Mouse (Mus musculus) kidney, postnatal 25 days (tissue): Measurements from ENCODE around the gene Perm1.

Experiments used
- DNase-seq, 2 experiments: peaks; one replicate each; pipeline ENCODE4 v3.0.0; 2021; ENCODE audit warnings: mixed read lengths in 2 of 2

Perm1 gene

DNA sequence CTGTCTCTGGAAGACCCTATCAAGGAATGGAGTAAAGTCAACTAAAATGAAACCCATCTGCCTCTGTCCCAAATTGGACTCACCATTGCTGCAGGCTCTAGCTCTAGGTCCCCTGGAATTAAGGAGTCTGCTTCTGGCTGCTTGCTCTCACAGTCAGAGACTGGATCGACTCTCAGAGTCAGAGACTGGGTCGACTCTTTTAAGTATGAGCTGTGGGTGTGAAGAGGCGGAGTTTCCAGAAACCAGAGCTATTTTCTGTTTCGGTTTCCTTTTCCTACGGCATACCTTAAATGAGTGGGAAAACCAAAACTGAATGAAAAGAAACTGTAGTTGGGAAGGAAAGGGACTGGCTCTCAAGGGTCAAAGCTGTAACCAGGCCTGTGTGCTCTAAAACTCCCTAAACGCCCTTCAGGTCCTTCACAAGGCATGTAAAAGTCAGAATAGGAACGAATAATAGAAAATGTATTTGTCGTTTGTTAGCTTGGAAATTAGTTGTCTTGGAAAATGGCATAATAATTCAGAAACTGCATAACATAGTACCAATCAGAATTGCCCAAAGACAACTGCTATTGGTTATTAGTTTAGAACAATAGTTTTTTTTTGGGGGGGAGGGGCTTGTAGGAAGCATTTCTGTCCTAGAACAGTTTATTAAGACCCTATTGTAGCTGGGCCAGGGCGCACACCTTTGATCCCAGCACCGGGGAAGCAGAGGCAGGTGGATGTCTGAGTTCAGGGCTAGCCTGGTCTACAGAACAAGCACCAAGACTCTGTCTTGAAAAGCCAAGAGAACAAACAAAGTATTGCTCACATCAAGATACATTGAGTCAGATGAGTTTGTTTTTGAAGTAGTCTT is 14.8 kb upstream of the Perm1 start, which contains the start of gene Isg15:
Gene Isg15, minus strand, starts transcription at position 196 of the 853 bp plus-strand sequence.
- DNase-seq, result peak; percentile 35 to 36

DNA sequence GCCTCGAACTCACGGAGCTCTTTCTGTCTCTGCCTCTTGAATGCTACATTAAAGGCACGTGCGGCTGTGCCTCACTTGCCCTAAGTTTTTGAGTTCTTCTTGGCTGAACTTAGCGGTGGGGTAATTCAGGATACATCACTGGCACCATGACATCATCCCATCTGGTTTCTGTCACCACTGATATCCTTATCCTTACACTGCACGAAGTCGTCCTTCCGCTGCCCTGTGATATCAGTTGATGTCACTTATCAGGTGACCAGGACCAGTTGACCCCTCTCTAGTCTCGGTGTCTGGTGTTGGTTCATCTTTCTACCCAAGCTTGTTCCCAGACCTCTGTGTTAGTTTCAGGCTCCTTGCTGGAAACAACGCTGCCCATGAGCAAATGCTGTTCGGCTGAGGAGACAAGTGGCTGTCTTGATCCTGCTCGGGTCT is 13.2 kb upstream of the Perm1 start:
- peak in 1 of 2 experiments; percentile 25 for DNase-seq

DNA sequence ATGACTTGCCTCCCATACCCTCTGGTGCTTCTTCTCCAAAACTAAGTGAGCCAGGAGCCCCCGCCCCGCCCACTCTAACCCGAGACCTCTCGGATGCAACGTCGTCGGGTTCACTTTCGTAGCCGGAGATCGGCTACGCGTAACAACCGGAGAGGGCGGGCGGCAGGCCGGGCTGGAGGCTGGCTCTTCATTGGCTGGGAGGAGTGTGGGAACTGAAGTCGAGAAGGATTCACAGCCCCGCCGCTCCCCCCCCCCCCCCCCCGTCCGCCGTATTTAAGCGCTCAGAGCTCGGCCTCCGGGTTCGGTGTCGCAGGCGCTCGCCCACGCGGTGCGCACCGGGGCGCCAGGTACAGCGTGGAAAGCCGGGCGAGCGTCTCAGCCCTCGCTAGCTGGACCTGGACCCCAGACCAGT is 12.7 kb upstream of the Perm1 start, which contains the start of gene AW011738:
Gene AW011738, plus strand, starts transcription at position 304 of the 412 bp plus-strand sequence.
- peak; percentile 82 to 90 for DNase-seq

DNA sequence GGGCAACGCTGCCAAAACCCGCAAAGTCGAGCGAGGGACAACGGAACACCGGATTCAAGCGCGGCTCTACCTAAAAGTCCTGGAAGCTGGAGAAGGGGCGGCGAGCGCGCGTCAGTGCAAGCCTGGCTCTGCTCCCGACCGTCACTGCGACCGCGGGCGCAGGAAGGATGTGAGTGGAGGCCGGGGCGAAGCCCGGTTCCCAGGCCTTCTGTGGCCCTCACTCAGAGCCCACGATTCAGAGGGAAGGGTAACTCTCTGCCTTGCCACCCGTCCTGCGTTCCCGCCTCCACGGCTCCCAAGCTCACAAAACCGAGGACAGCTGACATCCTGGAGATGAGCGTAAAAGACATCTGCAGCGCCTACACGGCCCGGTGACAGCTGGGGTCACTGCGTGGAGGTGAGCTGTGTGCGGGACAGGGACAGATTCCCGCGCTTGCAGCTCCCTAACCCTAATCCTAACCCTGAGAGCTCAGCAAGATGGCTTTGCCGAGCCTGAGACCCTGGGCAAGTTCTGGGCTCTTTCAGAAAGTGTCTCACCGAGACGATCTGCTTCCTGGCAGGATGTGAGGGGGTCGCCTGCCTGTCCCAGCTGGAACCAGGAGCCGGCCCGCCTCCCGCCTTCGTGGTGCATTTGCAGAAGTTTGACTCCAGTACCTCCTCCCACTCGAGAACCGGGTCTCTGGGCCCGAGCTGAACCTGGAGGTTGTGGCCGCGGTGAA is 12.1 kb upstream of the Perm1 start:
- peak; percentile 48 to 66 for DNase-seq

DNA sequence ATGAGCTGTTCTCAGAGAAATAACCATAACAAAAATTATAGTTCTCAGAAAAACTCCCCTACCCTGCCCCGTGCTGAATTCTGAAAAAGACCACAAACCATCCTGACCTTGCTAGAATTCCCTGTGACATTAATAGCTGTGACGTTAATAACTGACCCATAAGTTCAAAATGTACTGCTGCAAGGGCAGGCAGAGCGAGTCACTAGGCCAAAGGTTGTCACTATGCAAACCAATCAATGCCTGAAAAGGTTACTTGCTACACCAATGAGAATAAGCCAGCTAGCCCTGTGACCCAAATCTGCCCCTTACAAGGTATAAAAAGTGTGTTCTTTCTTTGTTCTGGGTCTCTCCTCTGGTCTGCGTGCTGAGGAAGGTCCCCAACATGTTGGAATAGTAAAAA is 6.8 kb upstream of the Perm1 start:
- DNase-seq, result no peak

DNA sequence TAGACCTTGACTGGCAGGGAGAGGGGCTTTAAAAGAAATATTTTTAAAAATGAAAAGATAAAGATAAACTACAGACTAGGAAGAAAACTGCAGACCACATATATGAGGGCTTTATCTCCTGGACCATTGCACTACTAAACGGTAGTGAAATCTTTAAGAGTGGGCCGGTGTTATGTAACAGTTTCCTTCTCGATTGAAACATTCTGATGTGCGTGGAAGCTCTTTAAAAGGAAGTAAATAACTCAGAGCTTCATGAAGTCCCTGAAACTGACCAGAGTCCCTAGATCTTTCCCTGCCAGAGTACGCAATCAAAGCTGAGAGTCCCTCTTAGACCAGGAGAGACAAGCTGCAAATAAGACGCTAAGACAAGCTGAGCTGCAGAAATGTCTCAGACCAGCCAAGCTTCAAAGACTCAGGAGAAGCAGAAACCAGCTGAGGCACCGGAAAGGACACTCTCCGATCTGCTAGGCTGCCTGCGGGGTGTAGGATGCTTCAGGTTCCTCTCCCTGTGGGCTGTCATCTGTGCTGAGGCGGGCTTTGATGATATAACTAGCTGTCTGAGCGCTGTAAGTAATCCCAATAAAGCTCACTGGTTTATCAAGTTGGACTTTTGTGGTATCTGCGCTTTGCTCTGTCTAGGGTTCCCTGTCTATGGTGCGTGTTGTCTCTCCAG is 5.6 kb upstream of the Perm1 start:
- no peak for DNase-seq

DNA sequence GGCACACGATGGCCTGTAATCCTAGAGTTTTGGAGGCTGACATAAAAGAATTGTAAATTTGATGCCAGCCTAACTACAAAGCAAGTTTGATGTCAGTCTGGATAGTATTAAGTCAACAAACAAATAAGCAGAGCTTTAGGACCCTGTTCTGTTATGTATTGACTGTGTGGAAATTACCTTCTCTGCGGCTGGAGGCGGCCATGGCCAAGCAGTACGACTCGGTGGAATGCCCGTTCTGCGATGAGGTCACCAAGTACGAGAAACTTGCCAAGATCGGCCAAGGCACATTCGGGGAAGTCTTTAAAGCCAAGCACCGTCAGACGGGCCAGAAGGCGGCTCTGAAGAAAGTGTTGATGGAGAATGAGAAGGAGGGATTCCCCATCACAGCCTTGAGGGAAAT is 2.5 kb upstream of the Perm1 start:
- DNase-seq, result peak in 1 of 2 experiments; percentile 29

DNA sequence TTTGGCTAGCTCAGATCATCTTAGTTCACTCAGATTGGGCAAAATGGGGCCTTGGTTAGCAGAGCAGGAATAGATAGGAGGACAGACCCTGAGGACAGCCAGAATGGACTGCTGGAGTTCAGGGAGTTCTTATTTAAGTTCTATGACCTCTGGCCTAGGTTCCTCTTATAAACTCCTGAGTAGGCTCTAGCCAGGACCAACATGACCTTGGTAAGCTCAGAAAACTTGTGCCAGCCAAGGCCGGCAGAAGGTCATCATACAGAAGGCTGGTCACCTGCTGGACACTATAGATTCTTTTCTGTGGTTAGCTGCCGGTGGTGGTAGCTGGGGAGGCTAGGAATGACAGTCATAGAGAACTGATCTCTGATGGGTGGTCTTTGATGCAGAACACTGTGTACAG is 528 bp downstream of the Perm1 start:
- DNase-seq, result no peak

DNA sequence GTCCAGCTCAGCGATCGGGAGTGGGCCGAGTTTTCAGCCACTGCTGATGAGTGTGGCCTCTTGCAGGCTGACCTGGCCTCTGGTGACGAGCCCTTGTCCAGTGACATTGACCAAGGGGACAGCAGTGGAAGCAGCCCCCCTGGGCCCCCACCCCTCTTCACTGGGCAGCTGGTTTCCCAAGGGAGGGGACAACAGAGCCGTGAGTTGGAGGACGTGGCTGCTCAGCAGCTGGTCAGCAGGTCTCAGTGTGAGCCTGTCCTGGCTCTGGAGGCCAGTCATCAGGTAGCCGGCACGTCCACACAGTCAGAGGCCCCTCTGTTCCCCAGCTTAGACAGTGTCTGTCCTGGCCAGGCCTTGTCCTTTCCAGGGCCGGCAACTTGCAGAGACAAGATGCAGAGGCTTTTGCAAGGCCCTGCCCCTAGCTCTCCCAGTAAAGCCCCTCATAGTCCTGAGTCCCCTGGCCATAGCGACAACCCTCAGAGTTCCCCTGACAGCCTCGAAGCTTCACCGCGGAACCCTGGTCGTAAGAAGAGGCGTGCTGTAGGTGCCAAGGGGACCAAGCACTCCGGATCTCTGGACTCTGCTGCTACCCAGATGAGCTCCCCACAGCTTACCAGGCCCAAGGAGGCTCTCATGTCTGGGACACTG is 1.5 kb downstream of the Perm1 start:
- DNase-seq, result no peak

DNA sequence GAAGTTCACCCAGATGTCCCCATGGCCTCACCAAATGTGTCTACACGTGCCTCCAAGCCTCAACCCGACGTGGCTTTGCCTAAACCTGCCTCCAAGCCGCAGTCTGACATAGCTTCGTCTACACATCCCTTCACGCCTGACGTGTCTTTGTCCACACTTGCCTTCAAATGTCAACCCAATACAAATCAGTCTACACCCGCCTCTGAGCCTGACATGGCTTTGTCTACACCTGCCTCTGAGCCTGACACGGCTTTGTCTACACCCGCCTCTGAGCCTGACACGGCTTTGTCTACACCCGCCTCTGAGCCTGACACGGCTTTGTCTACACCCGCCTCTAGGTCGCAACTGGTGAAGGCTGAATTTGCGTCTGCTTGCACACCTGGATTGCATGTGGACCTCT is 2.2 kb downstream of the Perm1 start:
- DNase-seq, result peak in 1 of 2 experiments; percentile 66

DNA sequence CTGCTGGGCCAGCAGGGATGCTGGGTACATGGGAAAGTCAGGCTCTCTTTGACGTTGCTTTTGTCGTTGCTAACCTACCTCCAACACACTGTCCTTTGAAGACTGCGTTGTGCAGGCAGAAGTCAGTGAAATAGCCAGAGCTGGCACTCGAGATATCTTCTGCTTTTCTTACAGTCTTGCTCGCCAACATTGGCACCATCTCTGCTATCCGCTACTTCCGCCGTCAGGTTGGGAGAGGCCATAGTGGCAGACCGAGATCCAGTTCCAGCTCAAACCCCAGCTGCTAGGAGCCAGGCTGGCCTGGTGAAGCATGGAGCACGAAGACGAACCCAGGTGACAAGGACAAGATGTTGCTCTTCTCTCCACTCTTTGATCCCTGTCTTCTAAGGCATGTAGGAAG is 4.3 kb downstream of the Perm1 start:
- DNase-seq, result no peak

DNA sequence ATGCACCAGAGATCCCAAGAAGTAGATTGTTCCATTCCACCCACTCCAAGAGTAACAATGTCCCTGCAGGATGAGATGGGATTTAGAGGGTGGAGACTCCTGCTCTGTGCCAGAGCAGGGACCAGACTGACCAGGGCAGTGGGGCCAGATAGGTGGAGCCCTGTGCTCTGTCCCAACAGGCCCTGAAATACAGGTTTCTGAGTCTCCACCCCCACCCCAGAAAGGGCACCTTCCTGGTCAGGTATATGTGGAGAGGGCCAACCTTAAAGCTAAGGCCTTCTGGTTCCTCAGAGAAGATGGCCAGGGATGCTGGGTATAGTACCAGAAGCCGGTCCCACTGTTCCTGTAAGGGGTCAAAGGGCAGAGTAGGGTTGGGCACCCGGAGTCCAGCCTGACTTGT is 8.6 kb downstream of the Perm1 start:
- DNase-seq, result peak in 1 of 2 experiments; percentile 26

DNA sequence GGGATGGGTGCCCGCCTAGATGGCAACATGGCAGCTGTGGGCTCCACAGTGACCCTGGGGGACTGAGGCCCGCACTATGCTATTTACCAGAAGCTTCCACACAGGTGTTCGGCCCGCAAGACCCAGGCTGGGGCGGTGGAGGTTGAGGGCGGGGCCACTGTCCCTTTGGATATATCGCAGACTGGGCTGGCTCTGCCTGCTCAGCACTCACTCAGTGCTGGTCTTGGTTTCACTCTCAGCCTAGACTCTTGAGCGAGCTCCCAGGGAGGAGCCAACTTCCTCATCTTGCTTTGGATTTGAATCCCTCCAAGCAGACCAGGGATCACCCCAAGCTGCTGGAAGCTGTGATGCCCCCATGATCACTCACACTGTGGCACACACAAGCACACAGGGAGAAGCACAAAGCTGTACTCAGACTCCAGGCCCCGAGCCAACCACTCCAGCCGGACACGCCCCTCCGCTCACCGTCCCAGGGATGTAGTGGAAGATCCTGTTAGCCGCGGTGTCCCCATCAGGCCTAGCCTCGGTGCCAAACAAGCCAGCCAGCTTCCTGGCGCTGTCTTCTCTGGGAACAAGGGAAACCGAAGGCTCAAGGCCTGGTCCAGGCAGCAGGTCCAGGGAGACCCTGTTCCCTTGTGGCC is 12.2 kb downstream of the Perm1 start:
- peak; percentile 26 to 57 for DNase-seq

DNA sequence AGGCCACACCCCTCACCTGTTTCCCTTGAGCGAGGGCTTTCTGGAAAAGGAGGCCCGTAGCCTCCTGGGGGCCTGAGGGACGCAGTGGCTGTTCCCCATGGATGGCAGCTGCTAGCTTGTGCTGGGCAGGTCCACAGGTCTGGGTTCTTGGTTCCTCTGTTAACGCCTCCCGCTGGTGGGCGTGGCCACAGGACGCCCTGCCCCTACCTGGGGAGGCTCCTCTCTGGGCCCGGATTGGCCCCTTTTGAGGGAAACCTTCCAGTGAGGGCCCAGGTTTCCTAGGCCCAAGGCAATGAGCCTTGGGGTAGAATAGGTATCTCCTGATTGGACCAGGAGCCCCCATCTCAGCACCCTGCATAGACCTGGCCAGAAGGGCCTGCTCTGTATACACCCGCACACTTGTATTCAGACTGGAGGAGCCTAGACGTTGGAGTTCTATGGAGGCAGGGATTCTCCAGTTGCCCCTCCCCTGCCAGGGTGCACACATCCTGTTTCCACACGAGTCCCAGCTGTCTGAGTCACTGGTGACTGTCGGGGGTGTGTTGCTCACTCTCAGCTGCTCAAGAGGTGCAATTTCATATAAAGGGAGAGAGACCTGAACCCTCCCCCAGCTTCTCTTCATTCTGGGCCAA is 12.8 kb downstream of the Perm1 start:
- peak; percentile 26 to 48 for DNase-seq

DNA sequence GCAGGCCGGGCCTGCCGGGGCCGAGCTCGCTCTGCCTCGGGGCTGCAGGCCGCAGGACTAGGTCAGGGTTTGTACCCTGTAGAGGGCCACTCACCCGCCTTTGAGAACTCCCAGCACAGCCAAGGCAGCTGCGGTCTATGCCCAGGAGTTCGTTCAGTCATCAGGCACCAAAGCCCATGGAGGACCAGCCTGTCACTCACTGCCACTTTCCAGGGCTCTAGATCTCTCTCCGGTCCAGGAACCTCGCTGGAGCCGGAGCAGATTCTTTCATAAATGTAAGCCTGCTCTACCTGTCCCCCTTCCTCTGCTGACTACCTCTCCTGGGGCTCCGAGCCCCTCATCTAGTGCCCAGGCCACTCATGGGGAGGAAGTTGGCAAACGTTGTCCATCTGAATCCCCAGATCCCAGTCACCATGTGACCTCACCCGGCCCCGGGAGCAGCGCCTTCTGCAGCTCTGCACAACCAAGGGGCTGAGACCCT is 18.4 kb downstream of the Perm1 start:
- DNase-seq, result no peak

DNA sequence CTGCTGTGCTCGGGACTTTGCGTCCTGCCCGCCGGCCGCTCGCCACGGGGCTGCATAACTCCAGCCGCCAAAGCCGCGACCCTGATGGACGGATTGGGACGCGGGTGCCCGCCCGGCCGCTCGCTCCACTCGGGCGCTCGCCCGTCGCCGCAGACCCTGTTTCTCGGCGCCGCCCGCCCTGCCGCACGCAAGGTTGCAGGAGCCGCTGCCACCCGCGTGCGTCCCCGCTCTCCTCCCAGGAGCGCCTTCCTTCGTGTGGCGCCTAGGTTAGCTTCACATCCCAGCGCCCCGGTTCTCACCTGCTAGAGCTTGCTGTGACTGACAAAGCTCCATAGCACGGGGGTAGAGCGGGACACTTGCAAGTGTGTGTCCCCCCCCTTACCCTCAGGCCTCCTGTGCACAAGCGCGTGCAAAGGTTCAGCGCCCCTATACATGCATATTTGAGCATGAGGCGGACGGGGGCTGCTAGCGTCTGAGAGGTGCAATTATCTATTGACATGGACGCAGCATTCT is 19.1 kb downstream of the Perm1 start, which contains the start of gene Plekhn1:
Gene Plekhn1, minus strand, starts transcription at position 157 of the 513 bp plus-strand sequence.
- peak; percentile 81 to 92 for DNase-seq

DNA sequence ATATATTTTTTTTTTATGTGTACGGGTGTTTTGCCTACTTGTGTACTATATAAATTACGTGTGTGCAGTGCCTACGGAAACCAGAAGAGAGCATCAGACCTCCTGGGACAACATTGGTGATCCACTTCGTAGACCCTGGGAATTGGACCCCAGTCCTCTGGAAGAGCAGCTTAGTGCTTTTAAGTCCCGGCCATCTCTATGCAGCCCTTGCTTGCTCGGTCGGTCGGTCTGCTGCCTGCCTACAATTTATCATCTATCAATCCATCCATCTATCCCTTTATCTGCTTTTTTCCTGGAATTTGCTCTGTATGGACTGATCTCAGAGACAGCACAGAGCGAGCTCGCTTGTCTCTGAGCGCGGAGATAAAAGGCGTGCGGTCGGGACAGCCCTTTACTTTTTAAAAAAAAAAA is 19.7 kb downstream of the Perm1 start:
- DNase-seq, result no peak

DNA sequence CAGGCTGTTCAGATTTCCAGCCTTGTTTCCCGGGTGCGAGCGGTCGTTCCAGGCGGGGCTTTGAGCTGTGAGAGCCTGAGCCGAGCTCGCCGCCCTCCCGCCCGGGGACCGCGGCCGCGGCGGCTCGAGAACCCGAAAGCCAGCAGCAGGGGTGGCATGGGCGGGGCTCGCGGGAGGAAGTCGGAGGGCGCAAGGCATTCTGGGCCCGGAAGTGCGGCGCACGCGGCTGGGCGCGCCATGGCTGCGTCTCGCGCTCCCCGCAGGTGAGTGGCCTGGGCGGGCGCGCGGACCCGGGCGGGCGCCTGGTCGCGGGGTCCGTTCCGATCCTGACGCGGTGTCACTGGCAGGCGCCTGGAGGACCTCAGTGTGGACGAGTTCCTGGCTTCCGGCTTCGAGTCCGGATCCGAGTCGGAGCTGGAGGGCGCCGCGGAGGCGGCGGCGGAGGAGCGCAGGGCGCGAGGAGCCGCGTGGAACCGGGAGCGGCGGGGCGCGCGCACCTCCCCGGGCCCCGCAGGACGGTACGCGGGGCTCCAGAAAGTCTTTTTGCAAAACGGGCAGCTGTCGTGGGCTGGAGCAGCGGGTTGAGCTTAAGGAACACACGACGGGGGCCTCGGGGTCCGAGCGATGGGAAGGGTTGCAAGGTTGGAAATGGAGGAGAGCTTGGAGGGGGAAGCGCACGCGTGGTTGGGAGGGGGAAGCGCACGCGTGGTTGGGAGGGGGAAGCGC is 20.3 kb downstream of the Perm1 start, which contains the start of gene Noc2l:
Gene Noc2l, plus strand, starts transcription at position 203 of the 726 bp plus-strand sequence.
- peak; percentile 93 to 96 for DNase-seq

DNA sequence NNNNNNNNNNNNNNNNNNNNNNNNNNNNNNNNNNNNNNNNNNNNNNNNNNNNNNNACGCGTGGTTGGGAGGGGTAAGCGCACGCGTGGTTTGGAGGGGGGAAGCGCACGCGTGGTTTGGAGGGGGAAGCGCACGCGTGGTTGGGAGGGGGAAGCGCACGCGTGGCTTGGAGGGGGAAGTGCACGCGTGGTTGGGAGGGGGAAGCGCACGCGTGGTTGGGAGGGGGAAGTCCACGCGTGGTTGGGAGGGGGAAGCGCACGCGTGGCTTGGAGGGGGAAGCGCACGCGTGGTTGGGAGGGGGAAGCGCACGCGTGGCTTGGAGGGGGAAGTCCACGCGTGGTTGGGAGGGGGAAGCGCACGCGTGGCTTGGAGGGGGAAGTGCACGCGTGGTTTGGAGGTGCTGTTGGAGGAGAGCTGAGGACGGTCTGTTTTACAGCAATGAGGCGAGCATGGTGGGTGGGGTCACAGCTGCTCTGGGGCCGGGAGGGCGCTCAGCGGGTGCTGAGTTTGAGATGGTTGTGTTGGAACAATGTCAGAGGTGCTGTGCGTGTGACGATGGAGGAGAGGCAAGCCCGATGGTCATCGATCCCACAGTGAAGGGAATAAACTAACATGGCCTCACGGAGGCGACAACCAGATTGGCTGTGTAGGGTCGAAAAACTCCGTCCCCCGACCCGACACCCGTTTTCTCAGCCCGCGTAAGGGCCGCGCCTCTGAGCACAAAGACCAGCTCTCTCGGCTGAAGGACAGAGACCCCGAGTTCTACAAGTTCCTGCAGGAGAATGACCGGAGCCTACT is 21.2 kb downstream of the Perm1 start:
- no peak for DNase-seq
